Mouse (Mus musculus) T-helper 1 cell (primary cell): Measurements from ENCODE around the gene Ifnar2.

ENCODE experiments used
- in situ Hi-C: fragments of 300-600 bp; cut with MboI, MseI; formaldehyde crosslinking; loops from one replicate; pipeline ENCODE4 v1.15.1; 2025; ENCODE audit warnings: high pct_unique_total_duplicates

Gene Ifnar2

DNA sequence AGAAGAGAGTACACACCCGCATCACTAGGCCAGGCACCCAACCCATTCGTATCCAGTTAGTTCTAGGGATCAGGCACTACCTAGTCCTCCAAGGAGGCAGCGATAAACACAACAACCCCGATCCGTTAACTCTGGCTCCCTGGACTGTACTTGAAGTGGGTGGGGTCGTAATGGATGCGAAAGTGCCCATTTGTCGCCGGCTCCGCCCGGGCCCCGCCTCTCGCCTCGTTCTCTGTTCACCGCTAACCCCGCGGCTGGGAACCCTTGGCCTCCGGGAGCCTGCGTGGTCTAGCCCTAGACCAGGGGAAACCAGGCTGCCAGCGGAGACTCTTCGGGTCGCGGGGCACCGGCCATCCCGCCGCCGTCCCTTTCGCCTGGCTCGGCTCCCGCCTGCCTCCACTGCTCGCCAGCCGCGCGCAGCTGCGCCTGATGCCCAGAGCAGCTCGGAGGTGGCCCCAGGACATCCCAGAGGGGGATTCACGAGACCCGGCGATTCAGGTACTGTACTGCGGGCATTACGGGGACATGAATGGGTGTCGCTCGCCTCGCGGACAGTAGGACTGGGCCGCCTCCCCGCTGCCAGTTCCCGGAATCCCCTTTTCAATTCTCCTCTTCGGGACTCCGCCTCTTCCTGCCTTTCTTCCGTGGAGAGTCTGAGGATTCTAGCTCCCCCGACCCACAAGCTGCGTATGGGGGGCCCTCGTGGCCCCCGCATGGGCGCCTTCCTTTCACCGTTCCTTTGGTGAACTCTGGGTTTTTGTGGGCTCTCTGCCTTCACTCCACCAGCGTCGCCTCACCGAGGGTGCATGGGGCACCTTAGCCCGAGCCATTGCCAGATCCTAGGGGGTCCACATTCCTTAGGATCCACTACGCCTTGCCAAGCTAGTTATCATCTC, at the start of gene Ifnar2:
TSS of gene Ifnar2 (plus strand) at position 207 of the 896 bp plus-strand sequence.
- in situ Hi-C loops: loop anchor here (25.0 kb wide), 1 partner anchor 114 kb away; the partner anchor contains the start of gene Ifnar1

DNA sequence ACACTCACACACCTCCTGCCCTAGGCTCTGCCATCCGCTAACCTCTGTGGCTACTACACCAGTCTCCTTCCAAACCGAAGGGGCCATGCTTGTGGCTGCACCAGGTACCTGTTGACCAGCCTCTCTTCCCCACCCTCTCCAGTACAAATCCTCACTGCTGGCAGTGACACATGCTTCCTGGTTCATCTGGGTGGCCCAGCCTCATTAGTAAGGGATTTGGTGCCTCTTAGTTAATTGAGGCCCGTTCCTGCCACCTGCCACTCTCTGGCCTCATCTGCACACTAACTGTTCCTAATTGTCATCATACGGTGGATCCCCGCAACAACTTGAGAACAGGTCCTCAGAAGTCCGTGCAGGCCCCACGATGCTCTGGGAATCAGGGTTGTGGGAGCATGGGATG, 45.0 kb upstream of the Ifnar2 start:
- in situ Hi-C loops: no loop called here

DNA sequence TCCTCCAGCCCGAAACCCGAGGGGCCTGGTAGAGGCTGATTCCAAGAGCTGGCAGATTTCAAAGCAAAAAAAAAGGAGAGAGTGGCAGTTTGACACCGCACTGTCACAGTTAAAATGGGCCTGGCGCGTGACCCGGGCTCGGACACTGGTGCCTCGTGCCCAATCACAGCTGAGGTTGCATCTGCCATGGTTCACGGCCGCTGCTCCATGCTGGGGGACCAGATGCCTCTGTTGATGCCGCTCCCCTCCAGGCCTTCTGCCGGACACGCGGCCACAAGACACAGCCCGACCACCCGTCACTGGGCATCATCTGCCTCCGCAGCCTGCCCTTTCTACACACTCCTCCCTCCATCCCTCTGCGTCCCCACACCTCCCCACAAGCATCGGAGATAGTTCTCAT, 43.7 kb upstream of the Ifnar2 start:
- in situ Hi-C loops: no loop called here

DNA sequence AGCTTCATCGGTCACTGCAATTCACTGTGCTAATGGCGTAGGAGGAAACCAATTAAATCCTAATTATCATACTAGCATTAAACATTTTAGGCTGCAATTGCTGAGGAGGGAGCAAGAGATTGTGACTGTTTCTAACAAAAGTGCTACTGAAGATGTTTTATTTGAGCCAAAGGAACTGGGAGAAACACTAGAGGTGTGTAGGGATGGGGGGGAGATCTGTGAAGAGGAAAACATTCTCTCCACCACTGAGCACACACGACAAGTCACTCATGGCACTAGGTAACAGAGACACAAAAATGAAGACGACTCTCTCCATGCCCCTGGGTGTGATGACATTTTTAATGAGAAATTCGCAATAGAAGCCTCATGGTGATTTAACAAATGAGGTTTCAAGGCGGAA, 42.1 kb upstream of the Ifnar2 start:
- in situ Hi-C loops: loop anchor here (10.0 kb wide), 1 partner anchor 236 kb away; the partner anchor contains the start of gene 4932438H23Rik

DNA sequence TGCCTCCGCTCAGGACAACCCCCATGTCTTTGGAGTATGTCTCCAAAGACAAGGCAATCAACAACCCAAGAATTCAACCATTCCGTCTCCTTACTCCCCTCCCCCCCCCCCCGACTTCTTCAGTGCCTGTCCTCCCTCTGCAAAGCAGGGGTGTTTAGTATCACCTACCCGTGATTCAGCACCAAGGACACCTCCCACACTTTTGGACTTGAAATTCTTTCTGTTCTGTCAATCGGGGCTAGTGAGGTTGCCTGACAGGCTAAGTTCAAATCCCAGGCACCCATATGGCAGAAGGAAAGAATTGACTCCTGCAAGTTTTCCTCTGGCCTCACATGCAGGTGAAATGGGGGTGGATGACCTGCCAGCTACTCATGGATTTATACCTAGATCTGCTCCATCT, 41.4 kb upstream of the Ifnar2 start:
- in situ Hi-C loops: loop anchor here (10.0 kb wide), 1 partner anchor 236 kb away; the partner anchor contains the start of gene 4932438H23Rik

DNA sequence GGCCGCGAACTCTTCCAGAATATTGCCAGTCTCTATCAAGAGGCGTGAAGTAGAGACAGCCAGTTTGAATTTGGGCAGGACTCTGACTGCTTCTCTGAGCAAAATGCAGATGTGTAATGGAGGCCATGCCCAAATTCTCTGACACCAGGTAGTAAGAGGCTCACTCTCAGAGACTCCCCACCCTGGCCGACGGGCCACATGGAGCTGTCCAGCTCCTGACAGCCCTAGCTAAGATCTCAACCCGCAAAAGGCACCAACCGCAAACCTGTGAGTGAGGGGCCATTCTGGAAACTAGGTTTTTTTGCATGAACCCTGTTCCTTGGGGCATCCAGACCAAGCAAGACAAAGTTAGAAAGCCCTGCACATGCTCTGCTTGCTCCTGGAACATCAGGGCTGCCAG, 39.7 kb upstream of the Ifnar2 start:
- in situ Hi-C loops: loop anchor here (10.0 kb wide), 1 partner anchor 238 kb away; the partner anchor contains the start of gene 4932438H23Rik

DNA sequence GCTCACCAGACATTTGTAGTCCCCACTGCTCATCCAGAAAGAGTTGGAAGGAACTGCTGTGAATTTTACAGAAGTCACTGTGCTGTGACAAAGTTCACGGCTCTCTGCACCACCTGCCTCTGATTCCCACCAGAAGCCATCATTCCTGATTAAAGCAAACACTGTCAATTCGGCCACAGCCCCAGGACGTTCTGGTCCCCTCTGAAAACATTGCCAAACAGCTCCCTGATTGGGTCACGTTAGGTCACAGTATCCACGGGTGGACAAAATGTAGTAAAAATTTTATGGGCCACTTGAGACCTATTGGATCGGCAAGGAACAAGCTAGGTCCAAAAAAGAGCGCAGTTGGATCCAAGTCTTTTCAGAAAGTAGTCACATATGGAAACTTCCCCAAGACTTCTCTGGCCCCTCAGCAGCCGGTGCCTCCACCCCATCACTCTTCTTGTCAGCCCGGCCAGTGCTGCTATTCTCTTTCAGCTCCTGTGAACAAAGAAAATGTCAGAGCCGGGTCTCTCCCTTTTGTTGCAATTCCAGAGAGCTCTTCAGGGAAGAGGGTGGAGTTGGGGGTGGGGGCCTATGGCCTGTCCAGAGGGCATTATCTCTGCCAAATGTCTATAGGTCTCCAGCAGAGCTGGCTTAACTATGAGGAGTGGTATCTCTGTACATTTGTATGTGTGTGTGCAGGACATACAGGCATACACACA, 38.2 kb upstream of the Ifnar2 start:
- in situ Hi-C loops: loop anchor here (10.0 kb wide), 1 partner anchor 240 kb away; the partner anchor contains the start of gene 4932438H23Rik

DNA sequence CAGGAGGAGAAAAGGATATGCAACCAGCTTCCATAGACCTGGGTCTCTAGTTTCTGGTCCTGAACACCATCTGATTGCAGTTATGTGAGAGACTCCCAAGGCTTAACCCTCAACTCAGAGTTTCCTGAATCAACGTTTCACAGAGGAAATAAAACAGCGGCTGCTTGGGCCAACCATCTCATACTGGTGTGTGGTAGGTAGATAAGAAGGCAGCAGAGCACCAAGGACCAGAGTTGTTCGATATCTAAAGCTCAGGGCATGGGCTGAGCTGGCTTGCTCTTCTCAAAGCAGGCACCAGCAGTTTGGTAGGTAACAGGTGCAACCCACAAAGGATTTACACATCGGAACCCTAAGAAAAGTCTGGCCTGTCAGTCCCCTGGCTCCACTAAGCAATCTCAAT, 35.8 kb upstream of the Ifnar2 start:
- in situ Hi-C loops: loop anchor here (10.0 kb wide), 1 partner anchor 242 kb away; the partner anchor contains the start of gene 4932438H23Rik

DNA sequence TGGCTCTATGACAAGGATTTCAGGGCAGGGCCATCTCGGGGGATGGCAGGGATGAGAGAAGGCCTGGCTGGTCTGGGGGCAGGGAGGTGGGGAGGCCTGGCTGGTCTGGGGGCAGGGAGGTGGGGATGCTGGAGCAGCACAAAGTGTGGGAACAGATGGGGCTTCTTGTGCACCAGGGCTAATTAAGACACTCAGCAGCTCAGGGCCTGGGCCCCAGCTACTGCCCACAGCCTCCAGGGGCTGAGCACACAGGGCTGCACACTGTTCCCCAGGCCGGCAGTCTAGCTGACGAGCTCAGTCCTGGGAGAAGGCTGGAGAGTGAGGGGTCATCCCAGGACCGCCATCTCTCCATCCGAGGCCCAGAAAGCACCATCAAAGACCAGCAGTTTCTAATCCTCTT, 35.1 kb upstream of the Ifnar2 start:
- in situ Hi-C loops: loop anchor here (10.0 kb wide), 1 partner anchor 243 kb away; the partner anchor contains the start of gene 4932438H23Rik

DNA sequence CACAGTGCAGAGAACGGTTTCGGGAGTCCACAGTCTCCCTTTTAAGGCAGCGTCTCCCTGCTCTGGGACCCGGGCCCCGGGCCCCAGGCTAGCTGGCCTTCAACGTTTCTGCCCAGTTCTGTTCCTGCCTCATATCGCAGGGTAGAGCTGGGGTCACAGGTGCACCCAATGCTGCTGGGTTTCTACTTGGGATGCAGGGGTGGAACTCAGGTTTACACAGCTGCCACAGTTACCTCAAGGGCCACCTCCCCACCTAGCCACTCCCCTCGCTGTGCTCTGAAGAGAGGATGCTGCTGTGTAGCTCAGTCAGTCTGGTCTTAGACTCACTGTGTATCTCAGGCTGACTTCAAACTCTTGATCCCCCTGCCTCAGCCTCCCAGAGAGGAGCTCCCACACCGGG, 26.1 kb upstream of the Ifnar2 start:
- in situ Hi-C loops: no loop called here

DNA sequence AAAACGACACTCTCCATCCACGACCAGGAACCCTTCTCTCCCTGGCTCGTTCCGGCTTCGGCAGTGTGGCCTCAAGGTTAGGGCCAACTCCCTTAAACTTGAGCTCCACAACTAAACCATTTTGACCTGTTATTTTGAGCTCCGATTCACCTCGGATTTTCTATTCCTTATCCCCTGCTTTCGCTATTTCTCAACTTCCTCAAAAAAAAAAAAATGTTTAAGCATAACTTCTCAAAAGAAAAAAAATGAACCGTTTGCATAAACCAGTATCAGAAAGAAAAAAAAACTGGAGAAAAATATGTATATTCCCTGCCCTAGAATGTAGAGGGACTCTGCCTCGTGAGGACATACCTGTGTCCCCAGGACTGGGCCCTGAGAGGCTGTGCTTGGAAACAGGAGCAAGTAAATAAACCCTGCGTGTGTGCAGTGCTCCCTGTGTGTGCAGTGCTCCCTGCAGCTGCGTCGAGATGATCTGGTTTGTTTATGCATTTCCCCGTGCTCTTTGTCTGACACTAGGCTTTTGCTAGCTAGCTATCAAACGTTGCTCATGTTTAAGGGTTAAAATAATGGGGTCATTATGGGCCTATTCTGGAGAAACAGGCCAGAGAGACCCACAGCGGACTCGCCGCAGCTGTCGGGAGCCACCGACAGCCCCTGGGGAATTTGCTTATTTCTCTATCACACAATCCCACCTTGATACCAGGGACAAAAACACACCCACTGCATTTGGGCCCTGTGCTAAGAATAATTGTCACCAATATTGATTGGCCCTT, 24.9 kb upstream of the Ifnar2 start:
- in situ Hi-C loops: no loop called here

DNA sequence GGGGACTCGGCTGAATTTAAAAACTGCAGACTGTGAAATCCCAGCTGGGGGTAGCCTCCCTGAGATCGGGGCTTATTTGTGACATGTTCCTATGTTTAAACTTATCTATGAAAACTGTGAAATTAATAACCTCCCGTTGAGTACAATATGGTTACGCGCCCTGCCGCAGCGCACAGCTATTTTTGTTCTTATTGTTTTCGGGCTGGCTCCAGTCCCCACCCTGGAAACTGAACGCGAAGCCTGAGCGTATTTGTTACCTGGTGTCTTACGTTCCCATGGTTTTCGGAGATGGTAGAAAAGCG, 24.4 kb upstream of the Ifnar2 start:
- in situ Hi-C loops: no loop called here

DNA sequence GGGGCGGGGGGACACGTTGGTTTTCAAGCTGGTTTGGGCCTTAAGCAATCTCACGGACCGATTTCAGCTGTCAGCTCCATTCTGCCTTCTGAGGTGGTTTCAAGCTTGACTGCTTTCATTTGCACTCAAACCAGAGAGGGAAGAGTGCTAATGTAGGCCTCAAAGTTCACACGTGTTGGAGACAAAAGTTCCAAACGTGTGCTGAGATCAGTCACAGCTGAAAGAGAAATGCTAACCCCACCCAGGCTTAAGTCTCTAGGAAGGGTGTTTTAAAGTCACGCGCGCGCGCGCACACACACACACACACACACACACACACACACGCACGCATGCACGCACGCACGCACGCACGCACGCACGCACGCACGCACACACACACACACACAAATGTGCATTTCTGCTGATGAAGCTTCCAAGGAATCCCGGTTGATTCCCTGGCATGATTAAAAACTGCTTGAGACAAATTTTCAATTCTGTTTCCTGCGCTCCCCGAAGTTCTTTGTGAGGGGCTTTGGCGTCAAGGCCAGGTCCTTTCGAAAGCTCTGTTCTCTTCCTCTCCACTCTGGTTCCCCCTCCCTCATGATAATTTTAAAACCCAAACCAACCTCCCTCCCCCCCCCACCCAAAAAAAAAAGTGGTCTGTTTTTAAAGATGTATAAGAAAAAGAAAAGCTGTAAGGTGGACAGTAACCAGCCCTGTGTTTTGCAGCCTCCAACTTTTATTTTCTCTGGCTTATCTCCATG, 23.8 kb upstream of the Ifnar2 start:
- in situ Hi-C loops: no loop called here

DNA sequence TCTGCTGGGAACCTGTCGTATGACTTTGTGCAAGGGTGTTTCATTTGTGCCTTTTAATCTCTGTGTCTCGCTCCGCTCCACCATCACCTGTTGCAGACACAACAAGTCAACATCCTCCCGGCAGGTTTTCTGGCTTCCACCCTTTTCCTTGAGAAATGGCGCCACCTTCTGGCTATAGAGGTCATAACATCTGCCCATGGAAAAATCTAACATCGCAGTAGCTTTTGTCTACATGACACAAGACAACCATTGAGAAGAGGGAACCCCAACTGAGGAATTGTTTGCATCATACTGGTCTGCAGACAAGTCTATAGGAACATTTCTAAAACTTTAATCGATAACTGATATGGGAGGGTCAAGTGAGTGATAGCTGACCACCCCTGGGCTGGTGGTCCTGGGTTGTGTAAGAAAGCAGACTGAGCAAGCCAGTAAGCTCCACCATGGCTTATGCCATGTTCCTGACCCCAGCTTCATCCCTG, 20.5 kb upstream of the Ifnar2 start:
- in situ Hi-C loops: loop anchor here (5.0 to 25.0 kb wide), 2 partner anchors 135 to 275 kb away; partner anchors contain the start of gene Ifnar1

DNA sequence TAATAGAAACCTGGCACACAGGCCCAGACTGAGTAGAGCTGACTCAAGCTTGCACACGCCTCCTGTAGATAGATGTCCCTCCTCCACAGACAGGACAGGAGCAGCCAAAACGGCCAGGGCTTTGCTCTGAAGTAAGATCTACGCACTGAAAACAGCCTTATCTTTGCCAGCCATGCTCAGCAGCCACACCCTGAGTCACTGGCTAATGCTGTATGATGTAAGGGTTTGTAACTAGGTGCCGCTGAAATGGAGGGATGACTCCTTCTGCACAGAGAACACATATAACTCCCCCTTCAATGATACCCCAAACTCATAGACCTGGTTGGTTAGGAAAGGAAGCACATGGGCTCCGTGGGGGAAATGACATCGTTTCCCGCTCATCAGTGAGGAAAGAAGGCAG, 19.8 kb upstream of the Ifnar2 start:
- in situ Hi-C loops: loop anchor here (5.0 to 25.0 kb wide), 2 partner anchors 135 to 275 kb away; partner anchors contain the start of gene Ifnar1

DNA sequence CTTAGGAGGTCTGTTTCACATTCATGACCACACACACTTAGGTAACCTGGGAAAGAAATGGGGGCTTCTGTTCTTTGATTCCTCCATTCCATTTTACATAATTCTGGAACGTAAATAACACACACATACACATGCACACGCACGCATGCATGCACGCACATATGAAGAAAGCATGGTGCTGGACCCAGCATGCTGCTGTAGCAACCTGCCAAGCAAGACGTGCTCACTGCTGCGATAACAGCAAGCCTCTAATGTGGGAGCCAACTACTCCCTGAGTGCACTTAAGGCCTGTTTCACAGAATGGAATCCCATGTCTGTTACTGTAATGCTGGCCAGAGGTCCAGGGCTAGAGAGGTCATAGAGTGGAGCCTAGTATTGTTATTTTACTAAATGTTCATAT, 19.4 kb upstream of the Ifnar2 start:
- in situ Hi-C loops: loop anchor here (5.0 to 25.0 kb wide), 2 partner anchors 134 to 276 kb away; partner anchors contain the start of gene Ifnar1

DNA sequence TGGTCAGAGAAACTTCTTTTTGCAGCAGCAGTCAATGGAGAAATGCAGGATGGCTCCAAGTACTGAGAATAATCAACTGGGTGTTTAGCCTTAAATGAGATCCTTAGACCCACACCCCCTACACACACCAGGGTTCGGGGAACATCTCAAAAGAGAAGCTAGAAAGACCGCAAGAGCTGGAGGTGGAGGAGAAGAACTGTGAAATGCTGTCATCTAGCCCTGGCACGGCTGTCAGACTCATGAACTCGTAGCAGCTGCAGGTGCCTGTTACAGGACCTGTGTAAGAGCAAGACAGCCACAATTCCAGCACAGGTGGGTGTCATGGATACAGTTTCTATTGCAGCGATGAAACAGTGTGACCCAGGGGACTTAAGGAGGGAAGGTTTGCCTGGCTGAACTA, 18.9 kb upstream of the Ifnar2 start:
- in situ Hi-C loops: loop anchor here (5.0 to 25.0 kb wide), 2 partner anchors 134 to 276 kb away; partner anchors contain the start of gene Ifnar1

DNA sequence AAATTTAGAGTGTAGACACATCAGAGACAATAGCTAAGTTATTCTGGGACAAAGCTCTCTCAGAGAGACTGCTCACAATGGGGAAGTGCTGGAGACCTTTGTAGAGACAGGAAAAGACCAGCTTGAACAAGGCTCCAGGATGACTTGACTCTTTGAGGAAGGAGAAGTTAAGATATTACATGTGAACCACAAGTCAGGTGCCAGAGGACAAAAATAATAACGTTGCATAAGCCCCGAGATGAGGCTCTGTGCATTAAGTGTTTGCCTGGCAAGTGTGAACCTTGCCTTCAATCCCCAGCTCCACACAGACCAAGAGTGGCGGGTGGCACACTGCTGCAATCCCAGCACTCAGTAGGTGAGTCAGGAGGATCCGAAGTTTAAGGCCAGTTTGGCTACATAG, 18.0 kb upstream of the Ifnar2 start:
- in situ Hi-C loops: loop anchor here (5.0 to 25.0 kb wide), 2 partner anchors 133 to 277 kb away; partner anchors contain the start of gene Ifnar1

DNA sequence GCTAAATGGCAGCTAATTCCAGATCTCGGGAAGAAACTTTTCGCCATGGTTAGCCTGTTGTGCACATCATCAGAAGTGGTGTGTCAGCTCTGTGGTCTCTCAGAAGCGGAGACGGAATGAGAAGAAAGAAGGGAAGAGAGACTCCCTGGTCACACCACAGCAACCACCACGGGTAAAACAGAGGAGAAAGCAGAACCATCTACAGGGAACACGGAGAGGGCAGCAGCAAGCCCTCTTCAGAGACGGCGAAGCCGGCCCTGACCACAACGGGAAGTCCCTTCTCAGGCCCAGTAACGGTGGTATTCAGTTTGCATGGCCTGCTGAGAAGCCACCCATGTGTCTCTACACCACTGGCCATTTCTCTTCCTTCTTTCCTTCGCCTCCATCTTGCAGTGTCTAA, 17.4 kb upstream of the Ifnar2 start:
- in situ Hi-C loops: loop anchor here (5.0 to 25.0 kb wide), 2 partner anchors 42 to 132 kb away; partner anchors contain the start of gene Ifnar1
